Mouse (Mus musculus): Measurements from ENCODE around the gene Majin.

Gene Majin

DNA sequence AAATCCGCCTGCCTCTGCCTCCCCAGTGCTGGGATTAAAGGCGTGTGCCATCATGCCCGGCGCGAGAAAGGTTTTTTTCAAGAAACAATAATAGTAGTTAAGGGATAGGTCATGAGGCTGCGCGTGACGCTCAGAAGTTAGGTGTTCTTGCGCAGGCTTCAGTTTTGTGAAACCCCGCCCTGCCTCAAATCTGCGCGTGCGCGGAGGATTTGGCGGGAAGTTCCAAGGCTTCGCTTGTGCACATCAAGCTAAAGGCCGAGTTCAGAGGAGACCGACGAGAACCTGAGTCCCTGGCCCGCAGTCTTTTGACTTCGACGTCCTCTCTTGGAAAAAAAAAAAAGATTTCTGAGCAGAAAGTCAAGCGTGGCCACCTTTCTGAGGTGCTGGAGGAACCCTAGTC is at the start of gene Majin:
Majin (plus strand) TSS at position 258 of the 400 bp plus-strand sequence.
- DNase-seq (ENCODE audit: low spot score in 2 of 2), result no peak

DNA sequence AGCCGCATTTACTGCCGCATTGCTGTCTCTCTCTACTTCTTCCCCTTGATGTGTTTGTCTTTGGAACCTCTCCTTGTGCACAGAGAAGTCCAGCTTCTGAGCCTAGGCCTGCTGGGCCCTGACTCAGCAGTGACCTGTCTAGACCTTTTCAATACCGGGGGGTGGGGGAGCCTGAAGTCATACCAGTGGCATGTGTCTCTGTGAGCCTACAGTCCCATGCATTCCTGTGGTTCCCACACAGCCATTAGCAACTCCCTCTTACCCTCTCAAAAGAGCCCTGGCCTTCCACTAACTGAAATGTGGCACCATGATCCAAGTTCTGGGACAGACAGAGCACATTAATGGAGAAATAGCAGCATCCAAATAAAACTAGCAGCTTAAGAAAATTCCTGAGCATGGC is 47.8 kb upstream of the Majin start:
- no peak for DNase-seq (ENCODE audit: low spot score in 2 of 2)

DNA sequence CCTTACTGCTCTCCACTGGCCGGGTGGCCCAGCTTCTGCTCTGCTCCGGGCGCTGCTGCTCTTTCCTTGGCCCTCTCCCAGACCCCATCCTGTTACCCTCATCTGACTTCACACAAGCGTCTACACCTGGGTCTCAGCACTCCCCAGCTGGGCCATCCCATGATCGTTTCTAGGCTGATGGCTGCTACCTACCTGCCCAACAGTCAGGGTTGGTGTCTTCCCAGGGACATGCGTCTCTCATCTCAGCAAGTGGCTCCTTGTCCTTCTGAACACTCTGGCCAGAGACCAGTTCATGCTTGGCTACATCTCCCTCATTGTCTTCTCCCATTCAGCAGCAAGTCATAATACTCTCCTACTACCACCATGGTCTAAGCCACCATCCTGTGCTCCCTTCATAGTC is 44.5 kb upstream of the Majin start:
- no peak for DNase-seq (ENCODE audit: low spot score in 2 of 2)

DNA sequence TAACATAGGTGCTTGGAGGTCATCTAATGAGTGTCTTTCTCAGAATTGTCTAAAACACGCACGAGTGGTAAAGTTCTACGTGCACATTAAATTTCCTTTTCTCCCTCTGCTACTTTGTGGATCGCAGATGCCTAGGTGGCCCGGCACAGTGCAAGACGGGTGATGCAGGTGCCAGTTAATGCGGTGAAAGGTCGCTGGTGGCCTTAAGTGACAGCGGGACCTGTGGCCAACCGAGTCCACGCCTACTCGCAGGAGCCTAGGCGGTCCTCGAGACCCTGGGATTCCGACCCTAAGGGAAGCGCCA is 43.9 kb upstream of the Majin start:
- no peak for DNase-seq (ENCODE audit: low spot score in 2 of 2)

DNA sequence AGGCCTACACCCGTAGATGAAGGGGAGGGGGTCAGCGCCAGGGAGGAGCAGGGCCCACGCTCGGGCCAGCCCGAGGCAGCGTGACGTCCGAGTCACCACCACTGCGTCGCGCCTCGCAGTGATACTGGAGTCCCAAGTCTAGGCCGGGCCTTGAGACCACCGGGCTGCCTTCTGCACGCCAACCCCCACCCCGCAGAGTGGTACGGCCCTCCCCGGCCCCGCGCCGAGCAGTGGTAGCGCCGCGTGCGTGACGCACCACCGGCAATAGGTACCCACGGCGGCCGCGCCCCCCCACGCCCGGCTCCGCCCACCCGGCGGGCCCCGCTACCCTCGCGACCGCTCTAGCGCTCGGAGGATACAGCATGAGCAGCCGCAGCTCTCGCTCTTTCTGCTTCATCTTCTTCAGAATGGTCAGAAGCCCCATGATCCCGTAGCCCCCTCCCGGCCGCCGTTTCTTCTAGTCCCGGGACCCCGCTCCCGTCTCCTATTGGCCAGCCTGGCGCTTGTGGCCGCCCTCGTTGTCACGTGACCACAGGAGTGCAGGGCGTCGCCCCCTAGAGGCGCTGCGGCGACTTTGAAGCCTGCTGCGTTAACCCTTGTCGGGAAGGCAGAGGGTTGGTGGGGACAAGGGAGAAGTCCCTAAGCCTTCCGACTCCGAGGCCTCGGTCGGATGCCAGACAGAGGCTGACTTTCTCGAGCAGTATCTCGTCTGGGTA is 43.4 kb upstream of the Majin start, which contains the start of gene Batf2:
Batf2 (plus strand) TSS at position 306 of the 716 bp plus-strand sequence.
- peak; percentile 83 to 92 for DNase-seq (ENCODE audit: low spot score in 2 of 2)

DNA sequence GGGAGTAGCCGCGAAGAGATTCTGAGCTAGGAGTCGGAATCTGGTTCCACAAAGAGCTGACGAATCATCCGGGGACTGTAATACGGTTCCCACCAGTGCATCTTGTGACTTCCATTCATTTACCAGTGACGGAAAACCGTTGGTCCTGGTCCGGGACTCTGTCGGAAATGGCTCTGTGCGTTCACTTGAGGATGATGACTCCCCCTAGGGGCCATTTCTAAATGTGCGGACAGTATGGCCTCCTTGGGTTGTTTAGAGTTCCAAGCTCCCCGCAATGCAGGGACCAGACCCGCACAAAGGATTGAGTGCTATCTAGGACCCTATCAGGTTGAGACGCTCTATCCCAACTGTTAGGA is 42.8 kb upstream of the Majin start, which contains the start of gene Arl2:
Arl2 (minus strand) TSS at position 155 of the 356 bp plus-strand sequence.
- DNase-seq (ENCODE audit: low spot score in 2 of 2), result peak; percentile 53 to 79

DNA sequence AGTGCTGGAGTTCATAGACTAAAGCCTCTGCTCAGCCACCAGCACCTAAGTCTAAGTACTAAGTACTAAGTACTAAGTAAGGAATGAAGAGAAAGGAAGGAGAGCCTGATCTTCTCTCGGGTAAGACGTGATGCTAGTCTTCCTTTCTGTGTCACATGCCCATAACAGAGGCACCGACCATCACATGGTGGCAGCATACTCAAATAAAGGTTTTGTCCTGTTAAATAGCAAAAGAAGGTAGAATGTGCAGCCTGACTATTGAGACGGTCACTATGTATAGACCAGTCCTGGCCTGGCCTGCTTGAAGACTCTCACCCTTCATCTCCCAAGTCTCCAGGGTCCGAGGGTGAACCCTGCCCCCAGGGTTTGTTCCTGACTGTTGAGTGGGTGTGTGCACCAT is 39.3 kb upstream of the Majin start:
- DNase-seq (ENCODE audit: low spot score in 2 of 2), result no peak

DNA sequence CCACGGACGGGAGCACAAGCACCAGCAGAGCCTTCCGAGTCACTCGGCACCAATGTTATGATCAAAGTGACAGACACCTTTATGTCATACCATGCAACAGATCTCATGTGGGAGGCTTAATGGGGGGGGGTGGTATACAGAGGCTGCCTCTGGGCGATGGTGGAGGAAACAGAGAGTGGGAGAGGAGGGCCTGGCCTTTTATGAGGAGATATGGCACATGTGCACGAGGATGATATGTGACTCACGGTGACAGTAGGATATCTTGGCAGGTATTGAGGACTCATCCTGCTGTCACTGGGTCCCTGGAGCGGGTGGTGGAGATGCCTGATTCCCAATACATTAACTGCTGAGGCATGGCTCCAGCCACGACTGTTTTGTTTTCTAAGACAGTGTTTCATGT is 29.0 kb upstream of the Majin start:
- no peak for DNase-seq (ENCODE audit: low spot score in 2 of 2)

DNA sequence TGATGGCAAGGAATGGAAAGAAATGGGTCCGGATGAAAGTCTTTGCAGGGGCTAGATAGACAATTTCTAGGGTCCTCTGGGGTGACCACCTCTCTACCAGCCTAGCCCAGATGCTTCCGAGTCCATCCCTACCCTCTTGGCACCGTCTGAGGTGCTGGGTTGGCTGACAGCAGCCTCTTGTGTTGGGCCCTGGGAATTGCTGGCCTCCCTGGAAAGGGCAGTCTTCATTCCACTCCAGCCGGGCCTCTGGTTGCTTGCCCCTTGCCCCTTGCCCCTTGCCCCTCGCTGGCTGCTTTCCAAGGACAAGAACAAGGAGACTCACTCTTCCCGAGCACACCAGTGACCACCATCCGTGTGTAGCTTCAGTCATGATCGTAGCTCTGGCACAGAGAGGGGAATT is 27.8 kb upstream of the Majin start:
- no peak for DNase-seq (ENCODE audit: low spot score in 2 of 2)

DNA sequence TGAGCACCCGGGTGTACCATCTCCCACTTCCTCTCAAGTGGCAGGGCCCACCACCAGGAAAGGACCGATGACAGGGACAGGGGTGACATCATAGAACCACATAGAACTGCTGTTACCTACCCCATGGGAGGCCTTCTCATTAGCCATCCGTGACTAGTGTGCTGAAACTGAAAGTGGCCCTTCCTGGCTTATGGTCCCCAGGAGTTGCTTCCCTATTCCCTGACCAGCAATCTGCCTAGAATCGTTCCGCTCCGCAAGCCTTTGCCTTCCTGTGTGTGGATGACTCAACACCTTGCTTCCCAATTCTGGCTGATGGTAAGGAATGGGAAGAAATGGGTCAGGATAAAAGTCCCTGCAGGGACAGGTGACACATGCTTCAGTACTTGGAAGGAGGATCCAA is 27.0 kb upstream of the Majin start:
- DNase-seq (ENCODE audit: low spot score in 2 of 2), result no peak

DNA sequence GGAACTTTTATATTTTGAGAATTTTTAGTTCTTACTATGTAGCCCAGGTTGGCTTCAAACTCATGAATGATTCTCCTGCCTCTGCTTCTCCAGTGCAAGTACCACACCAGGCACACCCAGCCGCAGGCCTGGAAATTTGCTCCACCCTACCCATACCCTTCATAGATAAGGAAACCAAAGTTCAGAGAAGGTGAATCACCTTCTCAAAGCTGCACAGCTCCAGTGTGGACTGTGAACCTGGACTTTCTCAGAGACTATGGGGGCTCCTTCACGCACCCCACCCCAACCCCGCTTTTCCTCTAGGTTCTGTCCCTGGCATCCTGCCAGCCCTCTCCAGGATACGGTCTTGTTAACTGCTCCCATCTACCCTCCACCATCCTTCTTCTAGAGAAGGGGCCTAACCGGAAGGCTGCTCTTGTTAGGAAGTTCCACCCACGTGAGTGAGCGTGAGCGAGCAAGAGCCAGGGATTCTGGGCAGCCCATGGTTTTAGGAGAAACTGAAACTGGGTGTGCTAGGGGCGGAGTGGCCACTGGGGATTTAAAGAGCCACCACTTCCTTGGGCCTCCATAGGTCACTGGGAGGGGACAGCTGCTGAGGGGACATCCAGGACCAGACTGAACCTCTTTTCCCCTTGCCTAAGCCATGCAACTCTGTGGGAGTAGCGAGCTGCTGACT is 20.2 kb upstream of the Majin start:
- no peak for DNase-seq (ENCODE audit: low spot score in 2 of 2)

DNA sequence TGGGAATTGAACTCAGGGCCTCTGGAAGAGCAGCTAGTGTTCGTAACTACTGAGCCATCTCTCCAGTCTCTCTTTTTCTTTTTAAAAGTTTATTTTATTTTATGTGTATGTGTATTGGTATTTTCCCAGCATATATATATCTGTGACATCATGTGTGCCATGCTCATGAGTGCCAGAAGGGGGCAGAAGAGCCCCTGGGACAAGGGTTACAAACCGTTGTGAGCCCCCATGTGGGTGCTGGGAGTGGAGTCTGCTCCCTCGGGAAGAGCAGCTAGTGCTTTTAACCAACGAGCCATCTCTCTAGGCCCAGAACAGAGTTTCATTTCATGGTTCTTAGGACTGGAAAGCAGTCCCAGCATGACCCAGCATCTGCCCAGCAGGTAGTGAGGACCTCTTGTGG is 17.4 kb upstream of the Majin start:
- DNase-seq (ENCODE audit: low spot score in 2 of 2), result no peak

DNA sequence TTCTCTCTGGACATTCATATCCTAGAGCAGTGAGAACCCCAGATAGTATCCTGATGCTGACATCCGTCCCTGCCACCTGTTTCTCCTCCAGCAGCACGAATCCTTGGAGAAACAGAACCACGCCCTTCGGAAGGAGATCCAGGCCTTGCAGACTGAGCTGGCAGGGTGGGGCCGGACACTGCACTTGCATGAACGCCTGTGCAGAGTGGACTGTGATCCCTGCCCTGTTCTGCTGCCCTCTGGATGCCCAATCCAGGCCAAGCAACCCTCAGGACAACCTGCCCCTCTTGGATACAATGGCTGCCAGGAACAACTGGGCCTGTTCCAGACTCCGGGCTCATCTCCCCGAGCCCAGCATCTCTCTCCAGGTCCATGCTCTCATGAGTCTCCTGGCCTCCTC is 13.0 kb upstream of the Majin start:
- no peak for DNase-seq (ENCODE audit: low spot score in 2 of 2)

DNA sequence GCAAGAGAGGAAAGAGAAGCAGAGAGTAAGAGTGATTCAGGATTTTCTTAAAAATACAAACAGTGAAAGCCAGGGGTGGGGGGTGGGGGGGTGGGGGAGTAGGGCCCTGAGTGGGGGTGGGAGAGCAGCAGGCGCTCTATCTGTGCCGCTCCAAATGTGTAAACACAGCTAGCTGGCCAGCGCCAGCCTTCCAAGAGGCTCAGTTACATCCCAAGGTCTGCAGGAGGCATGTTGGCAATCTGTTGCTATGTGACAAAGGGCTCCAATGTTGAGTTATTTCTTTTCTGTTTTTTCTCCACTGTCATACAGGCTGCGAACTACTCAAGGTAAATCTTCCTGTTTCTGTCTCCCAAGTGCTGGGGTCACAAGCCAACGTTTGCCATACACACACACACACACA is 9.4 kb upstream of the Majin start:
- DNase-seq (ENCODE audit: low spot score in 2 of 2), result no peak

DNA sequence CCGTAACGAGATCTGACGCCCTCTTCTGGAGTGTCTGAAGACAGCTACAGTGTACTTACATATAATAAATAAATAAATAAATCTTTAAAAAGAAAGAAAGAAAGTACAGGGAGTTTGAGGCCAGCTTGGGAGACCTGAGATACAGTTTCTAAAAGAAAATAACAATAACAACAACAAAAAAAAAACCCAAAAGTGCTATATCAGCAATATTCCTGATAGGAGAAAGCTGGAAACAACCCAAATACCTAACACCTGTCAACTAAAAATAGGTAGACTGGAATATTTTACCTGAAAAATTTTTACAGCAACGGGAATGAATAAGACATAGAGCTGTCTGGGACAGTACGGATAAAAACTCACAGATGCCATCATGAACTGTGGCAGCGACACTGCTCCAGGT is 5.4 kb upstream of the Majin start:
- no peak for DNase-seq (ENCODE audit: low spot score in 2 of 2)

DNA sequence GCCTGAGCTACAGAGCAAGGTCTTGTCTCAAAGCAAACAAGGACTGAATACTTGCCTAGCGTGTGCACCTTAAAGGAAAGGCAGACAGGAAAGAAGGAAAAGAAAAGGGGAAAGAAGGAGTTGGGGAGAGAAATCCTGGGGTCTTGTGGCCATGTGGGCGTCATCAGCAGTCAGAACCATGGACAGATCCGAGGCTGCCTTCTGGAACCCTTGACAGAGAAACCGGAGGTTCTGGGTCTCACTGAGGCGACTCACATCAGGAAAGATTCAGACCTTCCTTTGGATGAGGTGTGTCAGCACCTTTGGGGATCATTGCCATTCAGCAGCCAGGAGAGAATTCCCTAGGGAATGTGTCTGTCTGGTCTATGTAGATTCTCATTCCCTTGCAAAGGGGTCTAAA is 2.6 kb upstream of the Majin start:
- DNase-seq (ENCODE audit: low spot score in 2 of 2), result no peak

DNA sequence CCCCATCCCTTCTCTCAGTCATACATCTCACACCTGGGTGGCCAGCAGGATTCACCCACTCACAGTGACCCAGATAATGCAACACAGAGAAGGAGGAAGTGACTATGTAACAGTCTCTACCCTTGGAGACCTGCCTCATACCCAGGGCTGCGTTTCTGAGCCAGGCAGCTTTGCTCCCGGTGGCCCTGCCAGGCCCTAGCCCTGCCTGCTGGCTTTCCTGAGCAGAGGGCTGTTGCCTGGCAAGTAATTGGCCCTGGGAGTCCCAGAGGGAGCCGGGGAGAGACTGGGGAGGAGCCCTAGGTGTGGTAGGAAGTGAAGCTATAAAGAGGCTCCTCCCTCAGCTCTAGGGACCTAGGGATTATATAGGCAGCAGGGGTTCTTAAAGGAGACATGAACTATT is 1.7 kb upstream of the Majin start:
- DNase-seq (ENCODE audit: low spot score in 2 of 2), result no peak

DNA sequence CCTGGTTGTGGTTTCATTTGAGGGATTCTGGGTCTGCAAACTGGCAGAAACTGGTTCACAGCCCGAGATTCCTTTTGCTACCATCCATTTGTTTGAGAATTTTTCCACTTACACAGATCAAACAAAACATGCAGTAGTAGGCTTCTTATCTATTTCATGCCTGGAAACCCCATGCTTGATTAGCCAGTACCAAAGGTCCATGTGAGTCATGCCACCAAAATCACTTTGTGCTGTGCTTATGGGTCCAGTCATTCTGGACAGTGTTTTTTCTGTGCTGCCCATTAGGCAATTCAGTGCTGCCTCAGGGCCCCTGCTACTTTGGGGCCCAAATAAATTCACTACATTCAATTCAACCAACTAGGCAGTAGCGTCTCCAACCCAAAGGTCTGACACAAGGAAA is 20.1 kb downstream of the Majin start:
- no peak for DNase-seq (ENCODE audit: low spot score in 2 of 2)

DNA sequence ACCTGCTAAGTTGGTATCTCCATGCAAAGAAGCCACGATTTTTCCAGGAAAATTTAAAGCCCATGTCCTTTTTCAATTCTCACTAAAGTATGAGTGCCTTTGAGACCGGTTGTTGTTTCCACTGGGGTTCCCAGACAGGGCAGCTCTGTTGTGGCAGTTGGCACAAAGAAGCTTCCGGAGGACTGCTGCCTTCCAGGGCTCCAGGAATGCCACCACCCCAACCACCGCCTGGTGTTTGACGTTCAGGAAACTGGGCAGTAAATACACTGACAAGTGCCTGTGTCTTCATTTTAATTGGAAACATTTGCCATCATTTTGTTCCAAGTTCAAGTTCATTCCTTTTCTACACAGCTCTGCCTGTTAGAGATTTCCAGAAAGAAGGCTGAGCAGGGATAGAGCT is 22.5 kb downstream of the Majin start:
- DNase-seq (ENCODE audit: low spot score in 2 of 2), result no peak

DNA sequence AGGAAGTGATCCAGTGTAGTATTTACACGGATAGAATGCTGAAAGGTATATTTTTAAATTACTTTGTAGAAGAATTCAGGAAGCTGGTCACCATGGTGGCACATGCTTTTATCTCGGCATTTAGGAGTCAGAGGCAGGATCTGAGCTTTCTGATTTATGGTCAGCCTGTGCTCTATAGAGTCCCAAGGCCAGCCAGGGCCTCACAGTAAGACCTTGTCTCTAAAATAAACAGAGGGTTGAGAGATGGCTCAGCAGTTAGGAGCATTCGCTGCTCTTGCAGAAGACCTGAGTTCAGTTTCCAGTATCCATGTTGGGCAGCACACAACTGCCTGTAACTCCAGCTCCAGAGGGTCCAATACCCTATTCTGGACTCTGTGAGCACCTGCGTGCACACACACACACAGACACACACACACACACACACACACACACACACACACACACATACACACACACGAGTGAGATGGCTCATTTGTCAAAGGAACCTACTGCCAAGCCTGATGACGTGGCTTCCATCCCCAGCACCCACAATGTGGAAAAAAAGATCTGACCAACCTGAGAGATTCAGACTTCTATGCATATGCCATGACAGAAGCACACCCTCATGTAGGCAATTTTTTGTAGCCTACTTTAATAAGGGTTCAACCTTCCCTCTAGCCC is 32.0 kb downstream of the Majin start:
- no peak for DNase-seq (ENCODE audit: low spot score in 2 of 2)

DNA sequence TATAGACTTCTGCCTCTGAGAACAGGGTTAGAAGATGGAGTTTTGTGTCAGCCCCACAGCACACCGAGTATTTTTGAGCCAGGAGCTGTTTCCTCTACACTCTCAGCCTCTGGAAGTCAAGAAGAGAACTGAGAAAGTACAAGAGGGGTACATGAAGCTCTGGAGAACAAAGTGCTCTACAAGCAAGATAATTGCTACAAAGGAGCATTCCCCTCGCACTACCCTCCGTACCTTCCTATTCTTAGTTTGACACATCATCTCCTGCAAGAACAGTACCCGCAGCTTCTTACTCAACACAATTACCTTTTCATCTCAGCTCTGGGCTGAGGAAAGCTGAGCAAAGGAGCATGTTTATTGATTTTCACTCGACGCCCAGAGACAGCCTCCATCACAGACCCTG is 34.4 kb downstream of the Majin start:
- no peak for DNase-seq (ENCODE audit: low spot score in 2 of 2)

DNA sequence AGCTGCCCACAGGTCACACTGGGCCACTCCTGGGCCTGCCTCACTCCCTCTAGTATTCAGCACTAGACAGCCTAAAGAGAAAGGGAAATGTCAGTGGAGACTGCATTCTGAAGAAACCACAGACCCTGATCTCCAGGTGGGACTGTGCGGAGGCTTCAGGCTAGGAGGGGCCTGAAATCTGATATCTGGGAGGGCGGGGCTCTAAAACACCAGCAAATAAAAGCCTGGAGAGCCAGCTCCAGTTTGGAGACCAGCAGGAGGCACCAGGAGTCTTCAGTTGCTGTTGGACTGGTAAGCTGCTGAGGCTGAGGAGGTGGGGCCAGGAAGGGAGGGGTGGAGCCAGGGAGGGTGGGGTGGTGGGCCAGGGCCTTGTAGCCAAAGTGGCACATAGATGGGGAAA is 41.9 kb downstream of the Majin start, which contains the start of gene Gpha2:
Gpha2 (plus strand) TSS at position 246 of the 400 bp plus-strand sequence.
- no peak for DNase-seq (ENCODE audit: low spot score in 2 of 2)

DNA sequence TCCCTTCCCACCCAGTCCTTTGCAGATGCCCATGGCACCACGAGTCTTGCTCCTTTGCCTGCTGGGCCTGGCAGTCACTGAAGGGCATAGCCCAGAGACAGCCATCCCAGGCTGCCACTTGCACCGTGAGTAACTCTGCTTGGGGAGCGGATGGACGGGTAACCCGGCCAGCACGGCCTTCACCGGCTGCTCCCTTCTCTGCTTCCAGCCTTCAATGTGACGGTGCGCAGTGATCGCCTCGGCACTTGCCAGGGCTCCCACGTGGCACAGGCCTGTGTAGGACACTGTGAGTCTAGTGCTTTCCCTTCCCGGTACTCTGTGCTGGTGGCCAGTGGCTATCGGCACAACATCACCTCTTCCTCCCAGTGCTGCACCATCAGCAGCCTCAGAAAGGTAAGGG is 42.6 kb downstream of the Majin start:
- no peak for DNase-seq (ENCODE audit: low spot score in 2 of 2)

Measured in cerebellum, postnatal 4 days (tissue).